Mouse (Mus musculus) liver, embryonic 14.5 days (tissue): ENCODE data around the gene Gm45753. TPM values are rescaled to one million over a fixed set of nuclear protein-coding genes. Genes with fewer than 3 reads are reported as not detected.
A peak's percentile ranks its signal among the peaks of the same experiment; 100 is the strongest.

Source experiments
- ATAC-seq: fragments of 200-750 bp; cut with Nextera tagmentation; 2 replicates; pipeline ENCODE4 v1.8.0; 2017; ENCODE audit warnings: moderate number of reproducible peaks, mild to moderate bottlenecking, moderate library complexity; ENCODE audit not compliant: insufficient read depth
- DNase-seq, 3 experiments: peaks; one replicate each; pipeline ENCODE4 v3.0.0-alpha.2; 2012 to 2013; ENCODE audit warnings: low read depth in 3 of 3, low spot score in 3 of 3
- H3K27ac ChIP-seq: fragments of 300-500 bp; sonication (generic); 2 replicates; pipeline ENCODE4 v1.5.1; 2014; ENCODE audit warnings: moderate library complexity, mild to moderate bottlenecking, control low read depth, inconsistent platforms
- H3K27me3 ChIP-seq: fragments of 300-500 bp; sonication (generic); 2 replicates; pipeline ENCODE4 v1.6.1; 2014; ENCODE audit warnings: mild to moderate bottlenecking, low read length, moderate library complexity; ENCODE audit not compliant: control insufficient read depth, insufficient read depth
- H3K36me3 ChIP-seq: fragments of 300-500 bp; sonication (generic); replicated peaks from 2 replicates; pipeline ENCODE4 v1.6.1; 2014; ENCODE audit warnings: low read depth; ENCODE audit not compliant: control insufficient read depth, insufficient read depth
- H3K4me1 ChIP-seq, 2 experiments: fragments of 200-500 bp in 1 of 2; fragments of 300-500 bp in 1 of 2; sonication (generic) in 1 of 2; replicated peaks; 2 replicates each; pipeline ENCODE4 v1.6.1; 2012 to 2014; ENCODE audit warnings: antibody characterized with exemption in 1 of 2, inconsistent platforms in 1 of 2, low read length in 1 of 2; ENCODE audit not compliant: control insufficient read depth in 2 of 2, insufficient read depth in 2 of 2
- H3K4me2 ChIP-seq: fragments of 300-500 bp; sonication (generic); 2 replicates; pipeline ENCODE4 v1.6.1; 2014; ENCODE audit warnings: low read depth, mild to moderate bottlenecking, control low read depth, moderate library complexity
- H3K4me3 ChIP-seq, 2 experiments: fragments of 200-500 bp in 1 of 2; fragments of 300-500 bp in 1 of 2; sonication (generic) in 1 of 2; 2 replicates each; pipeline ENCODE4 v1.5.1; 2012 to 2014; ENCODE audit warnings: low read depth in 2 of 2, low read length in 2 of 2, mild to moderate bottlenecking in 2 of 2, control low read depth in 1 of 2, inconsistent platforms in 1 of 2, moderate library complexity in 1 of 2; ENCODE audit not compliant: insufficient read depth in 1 of 2
- H3K9ac ChIP-seq: fragments of 300-500 bp; sonication (generic); replicated peaks from 2 replicates; pipeline ENCODE4 v1.6.1; 2014; ENCODE audit warnings: mild to moderate bottlenecking, control low read depth, moderate library complexity
- H3K9me3 ChIP-seq: fragments of 300-500 bp; sonication (generic); 2 replicates; pipeline ENCODE4 v1.6.1; 2016; ENCODE audit warnings: low read length, mixed read lengths; ENCODE audit not compliant: control insufficient read depth
- CTCF ChIP-seq: IDR thresholded peaks from 2 replicates; pipeline ENCODE4 v1.5.1; 2016; ENCODE audit warnings: antibody characterized with exemption, low read depth, control low read depth
- EP300 ChIP-seq: IDR thresholded peaks from 2 replicates; pipeline ENCODE4 v1.6.1; 2016; ENCODE audit warnings: antibody characterized with exemption, low read depth
- WGBS: fragments of 180-500 bp; shearing (Covaris S2); extraction: QIAGEN DNeasy Blood & Tissue Kit; methylation state at CpG from one replicate; pipeline ENCODE4 v1.1.7; 2014; ENCODE audit not compliant: insufficient replicate concordance; 5-methylcytosine and 5-hydroxymethylcytosine counted together
- polyA plus RNA-seq, 2 experiments: library from polyadenylated mRNA; depleted of rRNA in 1 of 2; stranded (reverse) in 1 of 2; unstranded in 1 of 2; fragments of >200 nt; fragmentation: Nextera tagmentation in 1 of 2; extraction: Ambion mirVana in 1 of 2; gene quantifications; 2 replicates each; pipeline versions ENCODE4 v1.2.1 to v1.2.3; 2012 to 2014

Gene Gm45753
- polyA plus RNA-seq (2012; rRNA removed) (0.20 TPM in 1 of 2 replicates, not detected in the other), polyA plus RNA-seq (2014; fragmentation: Nextera tagmentation; extraction: Ambion mirVana) (7.0 and 9.7 TPM in 2 replicates)

DNA sequence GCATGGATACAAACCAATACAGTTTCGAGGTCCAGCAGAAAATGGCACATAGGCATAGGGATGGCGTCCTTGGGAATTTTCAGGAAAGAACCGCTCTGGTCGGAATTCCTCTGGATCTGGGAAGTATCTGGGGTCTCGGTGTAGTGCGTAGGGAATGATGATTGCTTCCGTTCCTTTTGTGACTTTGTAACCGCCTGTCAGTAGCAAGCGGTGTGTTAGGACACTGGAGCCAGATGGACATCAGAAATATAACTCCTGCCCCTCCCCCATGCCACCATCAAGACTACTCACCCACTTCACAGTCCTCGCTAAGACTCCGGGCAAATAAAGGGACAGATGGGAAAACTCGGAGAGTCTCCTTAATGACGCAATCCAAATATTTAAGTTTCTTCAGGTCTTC lies at the start of gene Gm45753:
Gene Gm45753 (minus strand): TSS at position 101 of the 400 bp plus-strand sequence.
- DNase-seq (no peak), ATAC-seq (no peak)
- no peaks in the 10 kb centered on the region for H3K9me3 ChIP-seq
- no peak within 1 kb of the TSS for H3K27ac ChIP-seq
- TF ChIP-seq CTCF (no peak), EP300 (no peak)
- H3K4me3 ChIP-seq = no peak within 1 kb of the TSS
- no peaks in the 10 kb centered on the region for H3K36me3 ChIP-seq
- H3K27me3 ChIP-seq = no peaks in the 10 kb centered on the region
- WGBS = 74% methylated on average over 13 of the region's 13 CpGs
- H3K4me1 ChIP-seq = no peaks in the 10 kb centered on the region
- H3K4me2 ChIP-seq = no peak within 1 kb of the TSS
- no peak within 1 kb of the TSS for H3K9ac ChIP-seq

- TF ChIP-seq EP300 (no peak), CTCF (no peak)
- H3K9me3 ChIP-seq = no peaks in the 10 kb centered on the region
- ATAC-seq (no peak), DNase-seq (no peak)
- no peaks in the 10 kb centered on the region for H3K27me3 ChIP-seq
- no peaks in the 10 kb centered on the region for H3K36me3 ChIP-seq
- 66% methylated on average over 6 of the region's 6 CpGs for WGBS
- no peak overlapping the region for H3K9ac ChIP-seq
- no peak overlapping the region for H3K27ac ChIP-seq
- H3K4me3 ChIP-seq = no peak overlapping the region
- H3K4me2 ChIP-seq = no peak overlapping the region
- H3K4me1 ChIP-seq = no peaks in the 10 kb centered on the region
These were observed 47.5 kb upstream of the Gm45753 start for GRCm38 (mm10) chr8:45355809-45356208.

- Histone ChIP-seq H3K9ac (no peak overlapping the region), H3K36me3 (no peaks in the 10 kb centered on the region), H3K9me3 (no peaks in the 10 kb centered on the region), H3K27ac (no peak overlapping the region), H3K27me3 (no peaks in the 10 kb centered on the region), H3K4me3 (no peak overlapping the region), H3K4me2 (no peak overlapping the region), H3K4me1 (peaks cover 0 to 3% of the 10 kb centered on the region in 2 experiments; a peak in 1 of 4 replicates)
- 16% methylated on average over 6 of the region's 6 CpGs for WGBS
- DNase-seq (peak in 2 of 3 experiments; percentile 28 to 29), ATAC-seq (no peak)
- TF ChIP-seq EP300 (no peak), CTCF (peak; percentile 93)
These were observed 36.8 kb upstream of the Gm45753 start for GRCm38 (mm10) chr8:45345031-45345430.

GRCm38 (mm10) chr8:45344298-45344697 lies 36.0 kb upstream of the Gm45753 start:
- WGBS = 66% methylated on average over 8 of the region's 8 CpGs

DNA sequence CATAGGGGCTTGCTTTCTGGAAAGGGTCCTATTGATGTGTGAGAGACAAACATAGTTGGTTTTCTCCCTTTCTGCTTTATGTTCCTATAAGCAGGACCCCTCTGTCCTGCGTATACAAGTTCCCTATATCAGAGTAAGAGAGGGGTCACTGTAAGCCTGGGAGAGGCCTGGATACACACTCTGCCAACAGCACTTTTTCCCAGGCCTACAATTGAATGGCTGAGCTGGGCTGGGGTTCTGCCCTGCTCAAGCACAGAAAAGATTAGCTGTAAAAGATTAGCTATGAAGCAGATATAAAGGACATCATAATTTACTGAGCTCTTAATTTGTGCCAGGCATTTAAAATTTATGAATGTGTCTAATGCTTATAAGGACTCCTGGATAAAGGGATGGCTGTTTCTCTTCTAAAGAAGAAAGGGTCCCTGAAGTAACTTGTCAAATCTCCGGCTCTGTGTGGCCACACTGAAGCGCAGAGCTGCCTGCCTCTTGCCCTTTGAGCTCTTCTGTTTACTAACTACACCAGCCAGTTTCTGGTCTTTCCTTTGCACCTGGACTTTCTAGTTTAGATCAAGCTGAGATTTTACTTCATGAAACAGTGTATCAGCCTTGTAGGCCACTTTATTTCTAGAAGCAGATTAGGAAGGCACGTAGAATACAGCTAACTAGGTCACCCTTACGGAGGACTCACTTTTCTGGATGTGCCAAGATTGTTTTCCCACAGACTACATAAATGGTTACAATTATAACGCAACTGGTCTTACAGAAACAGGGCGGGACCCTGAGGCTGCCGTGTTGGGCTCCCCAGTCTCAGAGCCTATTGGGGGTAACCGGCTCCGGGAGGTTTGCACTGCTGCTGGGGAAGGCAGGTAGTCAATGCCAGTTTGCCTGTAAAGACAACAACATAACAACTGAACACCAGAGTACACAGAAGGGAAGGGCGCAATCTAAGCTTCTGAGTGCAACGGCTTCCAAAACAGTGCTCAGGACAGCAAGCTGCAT lies 33.7 kb upstream of the Gm45753 start:
- H3K9me3 ChIP-seq = no peaks in the 10 kb centered on the region
- no peaks in the 10 kb centered on the region for H3K36me3 ChIP-seq
- WGBS = 67% methylated on average over 12 of the region's 12 CpGs
- H3K27me3 ChIP-seq = no peaks in the 10 kb centered on the region
- H3K4me2 ChIP-seq = no peak overlapping the region
- no peak for DNase-seq
- H3K9ac ChIP-seq = no peak overlapping the region
- H3K4me1 ChIP-seq = peaks cover 0 to 3% of the 10 kb centered on the region in 2 experiments; a peak in 1 of 4 replicates
- H3K4me3 ChIP-seq = no peak overlapping the region
- TF ChIP-seq EP300 = no peak
- no peak for TF ChIP-seq CTCF
- no peak for ATAC-seq
- no peak overlapping the region for H3K27ac ChIP-seq

More at GRCm38 (mm10) chr8:45344298-45344697, 36.0 kb upstream of the Gm45753 start:
- no peaks in the 10 kb centered on the region for H3K9me3 ChIP-seq
- DNase-seq (no peak), ATAC-seq (no peak)
- no peak overlapping the region for H3K27ac ChIP-seq
- H3K4me1 ChIP-seq = peaks cover 0 to 3% of the 10 kb centered on the region in 2 experiments; a peak in 1 of 4 replicates
- no peak overlapping the region for H3K4me3 ChIP-seq
- H3K36me3 ChIP-seq = no peaks in the 10 kb centered on the region
- no peak overlapping the region for H3K9ac ChIP-seq
- TF ChIP-seq CTCF = no peak
- TF ChIP-seq EP300 = no peak
- no peak overlapping the region for H3K4me2 ChIP-seq
- no peaks in the 10 kb centered on the region for H3K27me3 ChIP-seq
